Mouse (Mus musculus) left cerebral cortex, postnatal 10 days (tissue): Measurements from ENCODE around the gene Mymk. TPM values are rescaled to one million over a fixed set of nuclear protein-coding genes. Genes with fewer than 3 reads are reported as not detected.

ENCODE experiments used
- DNase-seq, 2 experiments: peaks; one replicate each; pipeline ENCODE4 v3.0.0; 2021 to 2022; ENCODE audit warnings: low spot score in 2 of 2, mixed read lengths in 1 of 2; ENCODE audit errors: extremely low spot score in 1 of 2
- intact Hi-C: fragments of 180-260 bp; cut with DNase I; formaldehyde crosslinking; loops from one replicate; pipeline ENCODE4 v1.15.1; 2025
- total RNA-seq, 2 experiments: library from RNA; stranded (reverse); gene quantifications; 2 replicates each; pipeline ENCODE4 v1.2.3; 2021

Gene Mymk
- total RNA-seq, 2 experiments from 2014 or later: 0.59 to 0.69 TPM

- peak; percentile 60 to 82 for DNase-seq
- intact Hi-C loops: no loop called here
Observed at GRCm38 (mm10) chr2:27017802-27018201, 54.2 kb downstream of the Mymk start.

Other genes starting within 250 kb of the Mymk start
- not detected for gene Abo, start 207.2 kb downstream of the Mymk start, total RNA-seq
- gene Surf6, start 169.3 kb downstream of the Mymk start, total RNA-seq: 10 to 100 TPM; 30.9 to 32.0 TPM
- 10 to 100 TPM; 44.3 TPM for gene Med22, start 161.5 kb downstream of the Mymk start, total RNA-seq
- 100 to 1,000 TPM; 311 to 325 TPM for gene Rpl7a, start 161.4 kb downstream of the Mymk start, total RNA-seq
- 10 to 100 TPM; 35.2 to 36.0 TPM for gene Surf2, start 155.8 kb downstream of the Mymk start, total RNA-seq
- gene Surf1, start 155.6 kb downstream of the Mymk start, total RNA-seq: 10 to 100 TPM; 90.8 to 97.8 TPM
- 10 to 100 TPM; 62.4 to 64.2 TPM for gene Surf4, start 138.3 kb downstream of the Mymk start, total RNA-seq
- under 1 TPM in 1 of 2 experiments, not detected in 1; 0.41 TPM for gene Stkld1, start 138.1 kb downstream of the Mymk start, total RNA-seq
- 10 to 100 TPM; 48.4 to 53.5 TPM for gene Rexo4, start 107.8 kb downstream of the Mymk start, total RNA-seq
- 1 to 10 TPM in 1 of 2 experiments, under 1 TPM in 1; 0.24 to 1.7 TPM for gene Adamts13, start 98.8 kb downstream of the Mymk start, total RNA-seq
- 10 to 100 TPM; 58.1 to 67.4 TPM for gene Cacfd1, start 62.3 kb downstream of the Mymk start, total RNA-seq
- gene Slc2a6, start 44.2 kb downstream of the Mymk start, total RNA-seq: 10 to 100 TPM; 42.2 to 43.7 TPM
- gene Adamtsl2, start 7.2 kb upstream of the Mymk start, total RNA-seq: 10 to 100 TPM; 24.7 to 30.6 TPM
- 100 to 1,000 TPM; 143 to 149 TPM for gene Fam163b, start 70.3 kb upstream of the Mymk start, total RNA-seq
- gene Dbh, start 93.1 kb upstream of the Mymk start, total RNA-seq: 1 to 10 TPM; 1.4 TPM
- 10 to 100 TPM in 1 of 2 experiments, 1 to 10 TPM in 1; 9.8 to 11.7 TPM for gene Sardh, start 176.2 kb upstream of the Mymk start, total RNA-seq